Mouse (Mus musculus): Measurements from ENCODE around the gene Ppm1f. TPM values are rescaled to one million over a fixed set of nuclear protein-coding genes. Genes with fewer than 3 reads are reported as not detected.
"Not testable (repeated sequence)": the region's sequence is repeated elsewhere in the genome, so short reads cannot be mapped to it uniquely, and the experiment has no call there.

Gene Ppm1f
- polyA plus RNA-seq, 1 experiment from 2014 or later, result 36.7 TPM

GRCm38 (mm10) chr16:16913440-16913839, 17.2 kb downstream of the Ppm1f start:
- H3K27me3 ChIP-seq, result no peaks in the 10 kb centered on the region
- 62% methylated on average over 1 of the region's 1 CpGs for WGBS
- H3K36me3 ChIP-seq, result peaks cover 72% of the 10 kb centered on the region
- 0 out of 2 replicates have a peak, but pooled peaks cover 3% of the 10 kb centered on the region for H3K4me1 ChIP-seq
- no peak overlapping the region for H3K27ac ChIP-seq
- ATAC-seq (ENCODE audit: borderline replicate concordance, extremely low read depth, low FRiP score, low TSS enrichment), result no peak
- H3K4me3 ChIP-seq, result no peak overlapping the region
- H3K4me2 ChIP-seq, result no peak overlapping the region
- H3K9ac ChIP-seq, result no peak overlapping the region
- no peaks in the 10 kb centered on the region for H3K9me3 ChIP-seq

DNA sequence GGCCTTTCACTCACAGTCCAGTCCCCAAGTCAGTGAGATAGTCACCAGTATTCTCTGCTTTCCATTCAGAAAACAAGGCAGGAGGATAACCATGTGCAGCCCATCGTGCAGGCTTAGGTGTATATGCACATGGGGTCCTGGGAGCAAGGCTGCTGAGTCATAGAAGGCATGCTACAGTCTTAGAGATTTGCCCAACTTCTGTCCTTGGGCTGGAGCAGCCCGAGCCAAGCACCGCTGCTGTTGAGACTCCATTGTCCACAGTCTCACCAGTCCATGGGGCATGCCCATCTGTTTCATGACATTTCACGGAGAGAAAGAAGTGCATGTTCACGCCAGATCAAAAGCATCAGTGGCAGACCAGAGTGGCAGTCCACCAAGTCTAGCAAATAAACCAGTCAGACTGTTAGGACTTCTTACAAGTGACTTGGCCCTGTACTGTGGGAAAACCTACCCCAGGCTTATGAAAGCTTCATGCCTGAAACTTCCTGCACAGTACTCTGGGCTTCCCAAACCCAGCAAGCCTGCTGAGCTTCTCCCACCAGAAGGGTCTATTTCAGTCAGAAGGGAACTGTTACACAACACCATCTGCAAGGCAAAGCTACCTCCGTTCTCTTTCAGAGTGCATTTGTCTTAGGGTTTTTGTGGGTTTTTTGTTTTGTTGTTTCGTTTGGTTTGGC, 22.3 kb downstream of the Ppm1f start:
- no peaks in the 10 kb centered on the region for H3K27me3 ChIP-seq
- 93% methylated on average over 7 of the region's 7 CpGs for WGBS
- H3K4me1 ChIP-seq, result no peaks in the 10 kb centered on the region
- H3K9ac ChIP-seq, result no peak overlapping the region
- no peak overlapping the region for H3K27ac ChIP-seq
- H3K4me3 ChIP-seq, result no peak overlapping the region
- H3K9me3 ChIP-seq, result no peaks in the 10 kb centered on the region
- no peak overlapping the region for H3K4me2 ChIP-seq
- H3K36me3 ChIP-seq, result peaks cover 59% of the 10 kb centered on the region
- ATAC-seq (ENCODE audit: borderline replicate concordance, extremely low read depth, low FRiP score, low TSS enrichment), result no peak

GRCm38 (mm10) chr16:16921021-16921435, 24.8 kb downstream of the Ppm1f start:
- H3K36me3 ChIP-seq, result peaks cover 51% of the 10 kb centered on the region
- no peak overlapping the region for H3K9ac ChIP-seq
- no peak overlapping the region for H3K27ac ChIP-seq
- no peak overlapping the region for H3K4me3 ChIP-seq
- WGBS, result 64% methylated on average over 3 of the region's 3 CpGs
- H3K4me2 ChIP-seq, result no peak overlapping the region
- H3K27me3 ChIP-seq, result no peaks in the 10 kb centered on the region
- no peaks in the 10 kb centered on the region for H3K4me1 ChIP-seq
- H3K9me3 ChIP-seq, result no peaks in the 10 kb centered on the region
- no peak; the same call in 1 of the 2 replicates for ATAC-seq (ENCODE audit: borderline replicate concordance, extremely low read depth, low FRiP score, low TSS enrichment)

DNA sequence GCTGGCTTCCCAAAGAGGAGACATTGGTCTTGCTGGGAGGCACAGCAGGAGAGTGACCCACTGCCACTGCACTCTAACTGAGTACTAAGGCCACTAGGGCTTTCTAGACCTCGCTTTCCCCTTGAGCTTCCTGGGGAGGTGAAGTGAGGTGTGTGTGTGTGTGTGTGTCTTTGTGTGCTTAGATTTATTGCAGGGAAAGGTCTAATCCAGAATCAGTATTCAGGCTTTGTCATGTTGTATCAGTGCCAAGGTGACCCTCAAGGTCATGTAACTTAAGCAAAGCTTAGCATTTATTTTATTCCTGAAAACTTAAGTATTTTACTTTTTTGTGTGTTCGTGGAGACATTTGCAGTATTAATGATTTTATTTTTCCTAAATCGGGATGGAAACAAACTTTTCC, 28.2 kb downstream of the Ppm1f start:
- 89% methylated on average over 3 of the region's 3 CpGs for WGBS
- no peaks in the 10 kb centered on the region for H3K9me3 ChIP-seq
- no peak overlapping the region for H3K9ac ChIP-seq
- no peak for ATAC-seq (ENCODE audit: borderline replicate concordance, extremely low read depth, low FRiP score, low TSS enrichment)
- H3K36me3 ChIP-seq, result peaks cover 27% of the 10 kb centered on the region
- no peaks in the 10 kb centered on the region for H3K27me3 ChIP-seq
- no peak overlapping the region for H3K4me2 ChIP-seq
- H3K4me1 ChIP-seq, result no peaks in the 10 kb centered on the region
- H3K4me3 ChIP-seq, result no peak overlapping the region
- no peak overlapping the region for H3K27ac ChIP-seq

- WGBS, result 80% methylated on average over 5 of the region's 5 CpGs
- Histone ChIP-seq H3K4me3 (no peak overlapping the region), H3K27ac (no peak overlapping the region), H3K36me3 (peaks cover 17% of the 10 kb centered on the region), H3K9ac (no peak overlapping the region), H3K4me2 (no peak overlapping the region), H3K4me1 (no peaks in the 10 kb centered on the region), H3K27me3 (no peaks in the 10 kb centered on the region), H3K9me3 (no peaks in the 10 kb centered on the region)
- ATAC-seq (ENCODE audit: borderline replicate concordance, extremely low read depth, low FRiP score, low TSS enrichment), result no peak
Observed at GRCm38 (mm10) chr16:16926536-16926935, 30.3 kb downstream of the Ppm1f start.

- H3K4me1 ChIP-seq, H3K4me2 ChIP-seq: not testable (repeated sequence)
Observed at GRCm38 (mm10) chr16:16928908-16929307, 32.6 kb downstream of the Ppm1f start.

GRCm38 (mm10) chr16:16930326-16930725, 34.1 kb downstream of the Ppm1f start:
- no peak overlapping the region for H3K9ac ChIP-seq
- H3K4me1 ChIP-seq, result no peaks in the 10 kb centered on the region
- no peak overlapping the region for H3K27ac ChIP-seq
- H3K36me3 ChIP-seq, result no peaks in the 10 kb centered on the region
- no peak overlapping the region for H3K4me3 ChIP-seq
- ATAC-seq (ENCODE audit: borderline replicate concordance, extremely low read depth, low FRiP score, low TSS enrichment), result no peak
- WGBS, result 84% methylated on average over 3 of the region's 3 CpGs
- no peaks in the 10 kb centered on the region for H3K27me3 ChIP-seq
- no peak overlapping the region for H3K4me2 ChIP-seq
- no peaks in the 10 kb centered on the region for H3K9me3 ChIP-seq

More at GRCm38 (mm10) chr16:16928908-16929307, 32.6 kb downstream of the Ppm1f start:
- H3K27me3 ChIP-seq; ATAC-seq (ENCODE audit: borderline replicate concordance, extremely low read depth, low FRiP score, low TSS enrichment); H3K9me3 ChIP-seq; H3K27ac ChIP-seq; H3K9ac ChIP-seq; H3K4me3 ChIP-seq; H3K36me3 ChIP-seq: not testable (repeated sequence)
- 75% methylated on average over 3 of the region's 3 CpGs for WGBS

GRCm38 (mm10) chr16:16930810-16931296, 34.6 kb downstream of the Ppm1f start:
- H3K4me1 ChIP-seq, result no peaks in the 10 kb centered on the region
- H3K27me3 ChIP-seq, result no peaks in the 10 kb centered on the region
- no peaks in the 10 kb centered on the region for H3K36me3 ChIP-seq
- 73% methylated on average over 5 of the region's 5 CpGs for WGBS
- no peak for ATAC-seq (ENCODE audit: borderline replicate concordance, extremely low read depth, low FRiP score, low TSS enrichment)
- H3K9ac ChIP-seq, result no peak overlapping the region
- no peak overlapping the region for H3K4me2 ChIP-seq
- no peak overlapping the region for H3K4me3 ChIP-seq
- no peaks in the 10 kb centered on the region for H3K9me3 ChIP-seq
- no peak overlapping the region for H3K27ac ChIP-seq

DNA sequence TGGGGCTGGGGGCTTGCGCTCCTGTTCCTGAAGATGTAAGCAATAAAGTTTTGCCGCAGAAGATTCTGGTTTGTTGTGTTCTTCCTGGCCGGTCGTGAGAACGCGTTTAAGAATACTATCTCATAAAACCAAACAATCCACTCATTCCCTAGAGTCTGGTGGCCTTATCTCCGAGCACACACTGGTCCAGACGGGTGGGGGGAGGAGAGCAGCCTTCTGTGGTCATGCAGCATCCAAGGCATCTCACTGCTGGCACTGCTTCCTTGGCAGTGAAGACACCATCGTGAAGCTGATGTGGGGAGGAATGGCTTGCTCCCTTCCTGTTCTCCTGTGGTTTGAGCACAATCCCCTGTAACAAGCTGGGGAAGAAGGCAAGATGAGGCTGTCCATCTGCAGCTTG, 43.3 kb downstream of the Ppm1f start:
- H3K4me1 ChIP-seq, result no peaks in the 10 kb centered on the region
- no peak overlapping the region for H3K4me2 ChIP-seq
- no peak overlapping the region for H3K27ac ChIP-seq
- WGBS, result 91% methylated on average over 9 of the region's 9 CpGs
- H3K36me3 ChIP-seq, result no peaks in the 10 kb centered on the region
- no peak overlapping the region for H3K4me3 ChIP-seq
- no peaks in the 10 kb centered on the region for H3K27me3 ChIP-seq
- no peaks in the 10 kb centered on the region for H3K9me3 ChIP-seq
- no peak for ATAC-seq (ENCODE audit: borderline replicate concordance, extremely low read depth, low FRiP score, low TSS enrichment)
- H3K9ac ChIP-seq, result no peak overlapping the region

DNA sequence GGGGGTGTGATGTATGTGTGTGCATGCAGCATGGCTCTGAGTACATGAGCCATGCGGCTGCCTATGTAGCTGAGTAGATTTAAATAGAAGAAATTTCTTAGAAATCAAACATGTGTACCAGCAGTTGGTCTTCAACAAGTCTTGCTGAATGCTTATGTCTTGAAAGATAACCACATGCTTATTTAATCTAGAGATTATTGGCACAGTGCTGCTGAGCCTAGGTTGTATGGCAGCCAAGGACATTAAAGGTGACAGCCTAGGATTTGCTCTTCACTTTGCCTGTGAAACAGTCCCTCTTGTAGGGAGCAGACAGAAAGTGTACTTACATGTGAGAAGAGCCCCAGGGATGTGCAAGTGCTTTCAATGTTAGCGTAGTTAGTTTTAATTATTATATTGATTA, 44.8 kb downstream of the Ppm1f start:
- Histone ChIP-seq H3K4me3 (no peak overlapping the region), H3K9me3 (no peaks in the 10 kb centered on the region), H3K36me3 (no peaks in the 10 kb centered on the region), H3K9ac (no peak overlapping the region), H3K4me1 (no peaks in the 10 kb centered on the region), H3K4me2 (no peak overlapping the region), H3K27ac (no peak overlapping the region), H3K27me3 (no peaks in the 10 kb centered on the region)
- ATAC-seq (ENCODE audit: borderline replicate concordance, extremely low read depth, low FRiP score, low TSS enrichment), result no peak
- 88% methylated on average over 2 of the region's 2 CpGs for WGBS

- Histone ChIP-seq H3K4me2 (no peak overlapping the region), H3K9me3 (no peaks in the 10 kb centered on the region), H3K27me3 (no peaks in the 10 kb centered on the region), H3K36me3 (no peaks in the 10 kb centered on the region), H3K9ac (no peak overlapping the region), H3K4me1 (no peaks in the 10 kb centered on the region), H3K27ac (no peak overlapping the region), H3K4me3 (no peak overlapping the region)
- no peak for ATAC-seq (ENCODE audit: borderline replicate concordance, extremely low read depth, low FRiP score, low TSS enrichment)
- 8% methylated on average over 3 of the region's 5 CpGs for whole genome bisulfite sequencing
Observed at GRCm38 (mm10) chr16:16958575-16958974, 62.3 kb downstream of the Ppm1f start.

GRCm38 (mm10) chr16:16959907-16960306, 63.6 kb downstream of the Ppm1f start:
- ATAC-seq (ENCODE audit: borderline replicate concordance, extremely low read depth, low FRiP score, low TSS enrichment), result no peak
- no peak overlapping the region for H3K27ac ChIP-seq
- H3K4me2 ChIP-seq, result no peak overlapping the region
- no peak overlapping the region for H3K4me3 ChIP-seq
- H3K4me1 ChIP-seq, result no peaks in the 10 kb centered on the region
- WGBS, result 88% methylated on average over 6 of the region's 6 CpGs
- no peaks in the 10 kb centered on the region for H3K9me3 ChIP-seq
- H3K36me3 ChIP-seq, result no peaks in the 10 kb centered on the region
- no peaks in the 10 kb centered on the region for H3K27me3 ChIP-seq
- H3K9ac ChIP-seq, result no peak overlapping the region
